Mouse (Mus musculus) limb, embryonic 11.5 days (tissue): ENCODE data around the gene Slc25a47. TPM values are rescaled to one million over a fixed set of nuclear protein-coding genes. Genes with fewer than 3 reads are reported as not detected.

Source experiments
- ATAC-seq: fragments of 200-750 bp; cut with Nextera tagmentation; 2 replicates; pipeline ENCODE4 v1.8.0; 2017; ENCODE audit warnings: low read depth; ENCODE audit not compliant: insufficient number of reproducible peaks, low FRiP score, low TSS enrichment
- DNase-seq: peaks from one replicate; pipeline ENCODE4 v3.0.0-alpha.2; 2015; ENCODE audit warnings: low spot score
- H3K27ac ChIP-seq: fragments of 300-500 bp; sonication (generic); replicated peaks from 2 replicates; pipeline ENCODE4 v1.5.1; 2014; ENCODE audit warnings: low read depth, mild to moderate bottlenecking, low read length
- H3K27me3 ChIP-seq: fragments of 300-500 bp; sonication (generic); 2 replicates; pipeline ENCODE4 v1.6.1; 2014; ENCODE audit warnings: mild to moderate bottlenecking, low read length, mixed read lengths; ENCODE audit not compliant: control insufficient read depth, insufficient read depth
- H3K36me3 ChIP-seq: fragments of 300-500 bp; sonication (generic); 2 replicates; pipeline ENCODE4 v1.6.1; 2014; ENCODE audit warnings: mild to moderate bottlenecking, low read length, moderate library complexity, mixed read lengths; ENCODE audit not compliant: control insufficient read depth, insufficient read depth
- H3K4me1 ChIP-seq: fragments of 300-500 bp; sonication (generic); 2 replicates; pipeline ENCODE4 v1.6.1; 2014; ENCODE audit warnings: low read length, mixed read lengths; ENCODE audit not compliant: control insufficient read depth, insufficient read depth
- H3K4me2 ChIP-seq: fragments of 300-500 bp; sonication (generic); 2 replicates; pipeline ENCODE4 v1.6.1; 2014; ENCODE audit warnings: low read depth, mild to moderate bottlenecking, moderate library complexity; ENCODE audit not compliant: severe bottlenecking
- H3K4me3 ChIP-seq: fragments of 300-500 bp; sonication (generic); 2 replicates; pipeline ENCODE4 v1.5.1; 2014; ENCODE audit warnings: low read depth, low read length
- H3K9ac ChIP-seq: fragments of 300-500 bp; sonication (generic); 2 replicates; pipeline ENCODE4 v1.6.1; 2014; ENCODE audit warnings: mild to moderate bottlenecking, low read length
- H3K9me3 ChIP-seq: fragments of 300-500 bp; sonication (generic); 2 replicates; pipeline ENCODE4 v1.6.1; 2016; ENCODE audit warnings: low read length; ENCODE audit not compliant: control insufficient read depth
- WGBS: fragments of 180-500 bp; shearing (Covaris S2); extraction: QIAGEN DNeasy Blood & Tissue Kit; methylation state at CpG from one replicate; pipeline ENCODE4 v1.1.7; 2014; 5-methylcytosine and 5-hydroxymethylcytosine counted together
- polyA plus RNA-seq: library from polyadenylated mRNA; unstranded; fragments of >200 nt; fragmentation: Nextera tagmentation; extraction: Ambion mirVana; gene quantifications from 2 replicates; pipeline ENCODE4 v1.2.1, GENCODE M21; 2014

The Slc25a47 gene
- polyA plus RNA-seq, 1 experiment from 2014 or later: 18.2 TPM

GRCm38 (mm10) chr12:108857109-108857508 is 21.3 kb downstream of the Slc25a47 start:
- Histone ChIP-seq H3K9ac (no peak overlapping the region), H3K27ac (no peak overlapping the region), H3K9me3 (no peaks in the 10 kb centered on the region), H3K4me3 (no peak overlapping the region), H3K27me3 (no peaks in the 10 kb centered on the region), H3K4me2 (no peak overlapping the region), H3K36me3 (no peaks in the 10 kb centered on the region; the same call in 1 of the 2 replicates), H3K4me1 (no peaks in the 10 kb centered on the region)
- 88% methylated on average over 7 of the region's 7 CpGs for WGBS
- ATAC-seq: no peak
- no peak for DNase-seq

- H3K9me3 ChIP-seq: no peaks in the 10 kb centered on the region
- no peak for DNase-seq
- no peak for ATAC-seq
- H3K27me3 ChIP-seq: no peaks in the 10 kb centered on the region
- H3K4me3 ChIP-seq: no peak overlapping the region
- H3K36me3 ChIP-seq: no peaks in the 10 kb centered on the region; the same call in 1 of the 2 replicates
- no peak overlapping the region for H3K27ac ChIP-seq
- no peak overlapping the region for H3K4me2 ChIP-seq
- WGBS: 82% methylated on average over 7 of the region's 7 CpGs
- no peak overlapping the region for H3K9ac ChIP-seq
- no peaks in the 10 kb centered on the region for H3K4me1 ChIP-seq
Measured at GRCm38 (mm10) chr12:108857589-108858184, 21.8 kb downstream of the Slc25a47 start.

- DNase-seq (no peak), ATAC-seq (no peak)
- H3K4me2 ChIP-seq: no peak overlapping the region
- H3K27ac ChIP-seq: no peak overlapping the region
- H3K9me3 ChIP-seq: no peaks in the 10 kb centered on the region
- no peak overlapping the region for H3K9ac ChIP-seq
- H3K4me1 ChIP-seq: no peaks in the 10 kb centered on the region
- H3K27me3 ChIP-seq: no peaks in the 10 kb centered on the region
- H3K4me3 ChIP-seq: no peak overlapping the region
- WGBS: 85% methylated on average over 5 of the region's 5 CpGs
- peaks cover 3% of the 10 kb centered on the region for H3K36me3 ChIP-seq
Measured at GRCm38 (mm10) chr12:108858486-108858885, 22.6 kb downstream of the Slc25a47 start.

GRCm38 (mm10) chr12:108865007-108865494 is 29.2 kb downstream of the Slc25a47 start:
- WGBS: 89% methylated on average over 6 of the region's 6 CpGs
- H3K9me3 ChIP-seq: no peaks in the 10 kb centered on the region
- no peak overlapping the region for H3K4me3 ChIP-seq
- H3K27ac ChIP-seq: no peak overlapping the region
- no peak for ATAC-seq
- H3K27me3 ChIP-seq: no peaks in the 10 kb centered on the region
- DNase-seq: no peak
- H3K9ac ChIP-seq: no peak overlapping the region
- peaks cover 22% of the 10 kb centered on the region for H3K36me3 ChIP-seq
- H3K4me1 ChIP-seq: no peaks in the 10 kb centered on the region
- H3K4me2 ChIP-seq: no peak overlapping the region

- DNase-seq: no peak
- Histone ChIP-seq H3K4me2 (no peak overlapping the region), H3K4me3 (no peak overlapping the region), H3K4me1 (no peaks in the 10 kb centered on the region), H3K36me3 (peaks cover 27% of the 10 kb centered on the region), H3K27me3 (no peaks in the 10 kb centered on the region), H3K9ac (no peak overlapping the region), H3K27ac (no peak overlapping the region), H3K9me3 (no peaks in the 10 kb centered on the region)
- no peak for ATAC-seq
- WGBS: 89% methylated on average over 2 of the region's 2 CpGs
Measured at GRCm38 (mm10) chr12:108869575-108869974, 33.7 kb downstream of the Slc25a47 start.

- Histone ChIP-seq H3K4me3 (no peak overlapping the region), H3K27me3 (no peaks in the 10 kb centered on the region), H3K9me3 (no peaks in the 10 kb centered on the region), H3K36me3 (peaks cover 17% of the 10 kb centered on the region), H3K9ac (no peak overlapping the region), H3K27ac (no peak overlapping the region), H3K4me2 (no peak overlapping the region), H3K4me1 (no peaks in the 10 kb centered on the region)
- DNase-seq (no peak), ATAC-seq (no peak)
- 77% methylated on average over 5 of the region's 5 CpGs for WGBS
Measured at GRCm38 (mm10) chr12:108873122-108873521, 37.3 kb downstream of the Slc25a47 start.

- no peak overlapping the region for H3K27ac ChIP-seq
- no peak for ATAC-seq
- H3K36me3 ChIP-seq: peaks cover 10% of the 10 kb centered on the region
- H3K9ac ChIP-seq: no peak overlapping the region
- no peaks in the 10 kb centered on the region for H3K9me3 ChIP-seq
- H3K4me3 ChIP-seq: no peak overlapping the region
- H3K4me1 ChIP-seq: no peaks in the 10 kb centered on the region
- H3K4me2 ChIP-seq: no peak overlapping the region
- H3K27me3 ChIP-seq: no peaks in the 10 kb centered on the region
- DNase-seq: no peak
- 89% methylated on average over 4 of the region's 4 CpGs for WGBS
Measured at GRCm38 (mm10) chr12:108879138-108879537, 43.3 kb downstream of the Slc25a47 start.

- Histone ChIP-seq H3K27me3 (no peaks in the 10 kb centered on the region), H3K4me2 (no peak overlapping the region), H3K9me3 (no peaks in the 10 kb centered on the region), H3K4me1 (no peaks in the 10 kb centered on the region), H3K27ac (no peak overlapping the region), H3K4me3 (no peak overlapping the region), H3K9ac (no peak overlapping the region), H3K36me3 (peaks cover 6% of the 10 kb centered on the region)
- ATAC-seq (no peak), DNase-seq (no peak)
- 91% methylated on average over 5 of the region's 5 CpGs for WGBS
Measured at GRCm38 (mm10) chr12:108880606-108881005, 44.8 kb downstream of the Slc25a47 start.

GRCm38 (mm10) chr12:108881192-108881591 is 45.3 kb downstream of the Slc25a47 start:
- ATAC-seq (no peak), DNase-seq (no peak)
- Histone ChIP-seq H3K4me3 (no peak overlapping the region), H3K27me3 (no peaks in the 10 kb centered on the region), H3K4me1 (no peaks in the 10 kb centered on the region), H3K9me3 (no peaks in the 10 kb centered on the region), H3K9ac (no peak overlapping the region), H3K36me3 (peaks cover 6% of the 10 kb centered on the region), H3K27ac (no peak overlapping the region), H3K4me2 (no peak overlapping the region)
- 86% methylated on average over 3 of the region's 3 CpGs for WGBS
